Mouse (Mus musculus): ENCODE results near the gene Myrfl. TPM values are rescaled to one million over a fixed set of nuclear protein-coding genes. Genes with fewer than 3 reads are reported as not detected.

Myrfl gene
- polyA plus RNA-seq, 1 experiment from 2014 or later: 0.05 TPM

- Histone ChIP-seq H3K9ac (no peak overlapping the region), H3K4me1 (no peaks in the 10 kb centered on the region), H3K9me3 (replicated peaks) (no peaks in the 10 kb centered on the region), H3K36me3 (ENCODE audit: poor library complexity, severe bottlenecking) (peaks cover 54% of the 10 kb centered on the region), H3K4me2 (no peak overlapping the region), H3K4me3 (no peak overlapping the region), H3K27me3 (no peaks in the 10 kb centered on the region), H3K27ac (no peak overlapping the region)
- ATAC-seq: no peak
- 95% methylated on average over 19 of the region's 19 CpGs for WGBS
These were observed 27.2 kb upstream of the Myrfl start for GRCm38 (mm10) chr10:116923651-116924495.

- H3K9me3 ChIP-seq (replicated peaks): no peaks in the 10 kb centered on the region
- H3K4me1 ChIP-seq: no peaks in the 10 kb centered on the region
- ATAC-seq: no peak
- H3K4me3 ChIP-seq: no peak overlapping the region
- no peak overlapping the region for H3K4me2 ChIP-seq
- no peaks in the 10 kb centered on the region for H3K27me3 ChIP-seq
- no peak overlapping the region for H3K9ac ChIP-seq
- 94% methylated on average over 15 of the region's 15 CpGs for WGBS
- H3K27ac ChIP-seq: no peak overlapping the region
- peaks cover 47% of the 10 kb centered on the region for H3K36me3 ChIP-seq (ENCODE audit: poor library complexity, severe bottlenecking)
These were observed 25.4 kb upstream of the Myrfl start for GRCm38 (mm10) chr10:116922161-116922560.

- Histone ChIP-seq H3K9me3 (replicated peaks) (no peaks in the 10 kb centered on the region), H3K4me3 (no peak overlapping the region), H3K4me1 (no peaks in the 10 kb centered on the region), H3K27me3 (no peaks in the 10 kb centered on the region), H3K4me2 (no peak overlapping the region), H3K9ac (no peak overlapping the region), H3K36me3 (ENCODE audit: poor library complexity, severe bottlenecking) (peaks cover 47% of the 10 kb centered on the region), H3K27ac (no peak overlapping the region)
- ATAC-seq: no peak
- 93% methylated on average over 15 of the region's 15 CpGs for WGBS
These were observed 24.7 kb upstream of the Myrfl start for GRCm38 (mm10) chr10:116921416-116921815.

GRCm38 (mm10) chr10:116920641-116921040 lies 23.9 kb upstream of the Myrfl start:
- H3K9ac ChIP-seq: no peak overlapping the region
- H3K27ac ChIP-seq: no peak overlapping the region
- no peak for ATAC-seq
- no peak overlapping the region for H3K4me2 ChIP-seq
- H3K4me3 ChIP-seq: no peak overlapping the region
- peaks cover 50% of the 10 kb centered on the region for H3K36me3 ChIP-seq (ENCODE audit: poor library complexity, severe bottlenecking)
- H3K4me1 ChIP-seq: no peaks in the 10 kb centered on the region
- H3K27me3 ChIP-seq: no peaks in the 10 kb centered on the region
- H3K9me3 ChIP-seq (replicated peaks): no peaks in the 10 kb centered on the region
- 96% methylated on average over 8 of the region's 8 CpGs for WGBS

- Histone ChIP-seq H3K36me3 (ENCODE audit: poor library complexity, severe bottlenecking) (peaks cover 50% of the 10 kb centered on the region), H3K4me2 (no peak overlapping the region), H3K4me3 (no peak overlapping the region), H3K9me3 (replicated peaks) (no peaks in the 10 kb centered on the region), H3K4me1 (no peaks in the 10 kb centered on the region), H3K27ac (no peak overlapping the region), H3K27me3 (no peaks in the 10 kb centered on the region), H3K9ac (no peak overlapping the region)
- ATAC-seq: no peak
- 91% methylated on average over 25 of the region's 25 CpGs for whole genome bisulfite sequencing
These were observed 22.9 kb upstream of the Myrfl start for GRCm38 (mm10) chr10:116919368-116920317.

GRCm38 (mm10) chr10:116916581-116916980 lies 19.9 kb upstream of the Myrfl start:
- no peak for ATAC-seq
- Histone ChIP-seq H3K9me3 (replicated peaks) (no peaks in the 10 kb centered on the region), H3K9ac (no peak overlapping the region), H3K36me3 (ENCODE audit: poor library complexity, severe bottlenecking) (peaks cover 56% of the 10 kb centered on the region), H3K4me3 (no peak overlapping the region), H3K4me1 (no peaks in the 10 kb centered on the region), H3K27me3 (no peaks in the 10 kb centered on the region), H3K4me2 (no peak overlapping the region), H3K27ac (no peak overlapping the region)
- 84% methylated on average over 8 of the region's 8 CpGs for WGBS

GRCm38 (mm10) chr10:116915286-116915685 lies 18.6 kb upstream of the Myrfl start:
- peaks cover 61% of the 10 kb centered on the region for H3K36me3 ChIP-seq (ENCODE audit: poor library complexity, severe bottlenecking)

GRCm38 (mm10) chr10:116914586-116914985 lies 17.9 kb upstream of the Myrfl start:
- Histone ChIP-seq H3K9ac (no peak overlapping the region), H3K4me2 (no peak overlapping the region), H3K27me3 (no peaks in the 10 kb centered on the region), H3K27ac (no peak overlapping the region), H3K4me1 (no peaks in the 10 kb centered on the region), H3K4me3 (no peak overlapping the region), H3K36me3 (ENCODE audit: poor library complexity, severe bottlenecking) (peaks cover 68% of the 10 kb centered on the region), H3K9me3 (replicated peaks) (no peaks in the 10 kb centered on the region)
- WGBS: 98% methylated on average over 9 of the region's 9 CpGs
- ATAC-seq: no peak

More at GRCm38 (mm10) chr10:116915286-116915685, 18.6 kb upstream of the Myrfl start:
- H3K4me3 ChIP-seq: no peak overlapping the region
- no peaks in the 10 kb centered on the region for H3K4me1 ChIP-seq
- H3K9ac ChIP-seq: no peak overlapping the region
- H3K27ac ChIP-seq: no peak overlapping the region
- WGBS: 96% methylated on average over 8 of the region's 8 CpGs
- no peak overlapping the region for H3K4me2 ChIP-seq
- no peaks in the 10 kb centered on the region for H3K27me3 ChIP-seq
- no peak for ATAC-seq
- H3K9me3 ChIP-seq (replicated peaks): no peaks in the 10 kb centered on the region

- Histone ChIP-seq H3K36me3 (ENCODE audit: poor library complexity, severe bottlenecking) (peaks cover 74% of the 10 kb centered on the region), H3K27me3 (no peaks in the 10 kb centered on the region), H3K9me3 (replicated peaks) (no peaks in the 10 kb centered on the region), H3K4me2 (no peak overlapping the region), H3K4me1 (no peaks in the 10 kb centered on the region), H3K9ac (no peak overlapping the region), H3K4me3 (no peak overlapping the region), H3K27ac (no peak overlapping the region)
- 96% methylated on average over 17 of the region's 17 CpGs for WGBS
- no peak for ATAC-seq
These were observed 17.0 kb upstream of the Myrfl start for GRCm38 (mm10) chr10:116913647-116914273.

GRCm38 (mm10) chr10:116912850-116913249 lies 16.1 kb upstream of the Myrfl start:
- Histone ChIP-seq H3K36me3 (ENCODE audit: poor library complexity, severe bottlenecking) (peaks cover 77% of the 10 kb centered on the region), H3K27ac (no peak overlapping the region)

GRCm38 (mm10) chr10:116908901-116909642 lies 12.4 kb upstream of the Myrfl start:
- no peak for ATAC-seq
- Histone ChIP-seq H3K9me3 (replicated peaks) (no peaks in the 10 kb centered on the region), H3K27me3 (no peaks in the 10 kb centered on the region), H3K4me2 (no peak overlapping the region), H3K36me3 (ENCODE audit: poor library complexity, severe bottlenecking) (peaks cover 90% of the 10 kb centered on the region), H3K27ac (no peak overlapping the region), H3K4me3 (no peak overlapping the region), H3K9ac (no peak overlapping the region), H3K4me1 (no peaks in the 10 kb centered on the region)
- 83% methylated on average over 15 of the region's 15 CpGs for WGBS

More at GRCm38 (mm10) chr10:116912850-116913249, 16.1 kb upstream of the Myrfl start:
- no peak for ATAC-seq
- Histone ChIP-seq H3K4me1 (no peaks in the 10 kb centered on the region), H3K4me2 (no peak overlapping the region), H3K9me3 (replicated peaks) (no peaks in the 10 kb centered on the region), H3K4me3 (no peak overlapping the region), H3K9ac (no peak overlapping the region), H3K27me3 (no peaks in the 10 kb centered on the region)
- 93% methylated on average over 9 of the region's 9 CpGs for WGBS
